17 mouse cellular contexts compared by ENCODE assay signal in the genomic region with DNA sequence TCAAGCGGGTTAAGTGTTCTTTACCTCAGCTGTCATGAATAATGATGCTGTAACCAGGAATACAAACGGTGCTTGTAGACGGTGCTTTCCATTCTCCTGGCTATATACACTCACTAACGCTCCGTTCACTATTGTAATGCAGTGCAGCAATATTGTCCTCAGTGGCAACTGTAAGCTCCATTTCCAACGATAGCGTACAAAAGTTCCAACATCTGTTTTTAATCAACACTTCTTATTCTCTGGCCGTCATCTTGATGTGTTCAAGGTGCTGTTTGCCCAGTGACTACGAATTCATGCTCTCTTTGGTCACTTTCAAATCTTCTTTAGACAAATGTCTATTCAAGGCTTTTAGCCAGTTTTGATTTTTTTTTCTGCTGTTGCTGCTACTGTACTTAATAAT.
"Had no signal": no experiment of that assay in that cellular context is flagged by ENCODE, and none has a peak within 500 bp of the region (broad histone marks: within the 10 kb centered on the region; RNA-seq: fewer than 3 reads in every experiment).

No protein-coding gene starts in this region.

- H3K9me3 ChIP-seq: lung, embryonic 15.5 days had no signal

- ATAC-seq: intestine, embryonic 16.5 days; midbrain, embryonic 16.5 days had no signal

- H3K4me1 ChIP-seq: liver, embryonic 15.5 days; lung, embryonic 15.5 days; midbrain, embryonic 12.5 days; neural tube, embryonic 13.5 days had no signal

- H3K36me3 ChIP-seq: liver, embryonic 15.5 days; lung, embryonic 15.5 days; midbrain, embryonic 12.5 days; neural tube, embryonic 13.5 days had no signal

- DNase-seq: kidney, adult 2 months; kidney, postnatal 10 days; layer of hippocampus, adult 9-11 months; left cerebral cortex, postnatal 4 days; lung, postnatal 14 days; retina, postnatal 1 day; right cerebral cortex, postnatal 4 days; spleen, adult 18-20 months; thymus, adult 18-20 months; thymus, postnatal 14 days had no signal

- H3K9ac ChIP-seq: liver, embryonic 15.5 days; lung, embryonic 15.5 days; midbrain, embryonic 12.5 days; neural tube, embryonic 13.5 days had no signal

- H3K27ac ChIP-seq: liver, embryonic 15.5 days; lung, embryonic 15.5 days; midbrain, embryonic 12.5 days; neural tube, embryonic 13.5 days had no signal

- H3K4me3 ChIP-seq: liver, embryonic 15.5 days; lung, embryonic 15.5 days; midbrain, embryonic 12.5 days; neural tube, embryonic 13.5 days had no signal

- H3K4me2 ChIP-seq: liver, embryonic 11.5 days; liver, embryonic 15.5 days; lung, embryonic 15.5 days; midbrain, embryonic 12.5 days; neural tube, embryonic 13.5 days had no signal

- H3K27me3 ChIP-seq: liver, embryonic 15.5 days; lung, embryonic 15.5 days; midbrain, embryonic 12.5 days; neural tube, embryonic 13.5 days had no signal
